Mouse (Mus musculus) CD4-positive, CD25-positive, alpha-beta regulatory T cell, adult 2 months (primary cell): Measurements from ENCODE around the gene Rnf222.
A peak's percentile ranks its signal among the peaks of the same experiment; 100 is the strongest.

Experiments
- DNase-seq: peaks from one replicate; pipeline ENCODE4 v3.0.0-alpha.2; 2012; ENCODE audit warnings: low read depth, low spot score

Rnf222 gene

GRCm38 (mm10) chr11:68888653-68889052, 300 bp downstream of the Rnf222 start:
- no peak for DNase-seq

GRCm38 (mm10) chr11:68890625-68891024, 2.3 kb downstream of the Rnf222 start:
- no peak for DNase-seq

GRCm38 (mm10) chr11:68891823-68892222, 3.5 kb downstream of the Rnf222 start:
- DNase-seq: no peak

GRCm38 (mm10) chr11:68892233-68892832, 4.0 kb downstream of the Rnf222 start:
- no peak for DNase-seq

- DNase-seq: no peak
Observed at GRCm38 (mm10) chr11:68893911-68894464, 5.6 kb downstream of the Rnf222 start.

GRCm38 (mm10) chr11:68896247-68896646, 7.9 kb downstream of the Rnf222 start:
- no peak for DNase-seq

- peak; percentile 80 for DNase-seq
Observed at GRCm38 (mm10) chr11:68897120-68897519, 8.8 kb downstream of the Rnf222 start.

- DNase-seq: no peak
Observed at GRCm38 (mm10) chr11:68897838-68898237, 9.5 kb downstream of the Rnf222 start.

- DNase-seq: no peak
Observed at GRCm38 (mm10) chr11:68898790-68899189, 10.4 kb downstream of the Rnf222 start.

GRCm38 (mm10) chr11:68899815-68900214, 11.5 kb downstream of the Rnf222 start:
- DNase-seq: no peak

- DNase-seq: no peak
Observed at GRCm38 (mm10) chr11:68900519-68901350, 12.4 kb downstream of the Rnf222 start.

- DNase-seq: peak; percentile 99
Observed at GRCm38 (mm10) chr11:68901351-68902046, 13.1 kb downstream of the Rnf222 start, which contains the start of gene Rpl26. Rpl26 (plus strand) TSS chr11:68901583.

- no peak for DNase-seq
Observed at GRCm38 (mm10) chr11:68902047-68902364, 13.7 kb downstream of the Rnf222 start.

- DNase-seq: no peak
Observed at GRCm38 (mm10) chr11:68902367-68902766, 14.0 kb downstream of the Rnf222 start.

GRCm38 (mm10) chr11:68902823-68903222, 14.5 kb downstream of the Rnf222 start:
- no peak for DNase-seq

- DNase-seq: no peak
Observed at GRCm38 (mm10) chr11:68903775-68904174, 15.4 kb downstream of the Rnf222 start.

GRCm38 (mm10) chr11:68904375-68905137, 16.2 kb downstream of the Rnf222 start:
- peak; percentile 82 for DNase-seq

GRCm38 (mm10) chr11:68905138-68905531, 16.8 kb downstream of the Rnf222 start:
- DNase-seq: no peak

- DNase-seq: no peak
Observed at GRCm38 (mm10) chr11:68905665-68906460, 17.5 kb downstream of the Rnf222 start.

- no peak for DNase-seq
Observed at GRCm38 (mm10) chr11:68906461-68906790, 18.1 kb downstream of the Rnf222 start.

GRCm38 (mm10) chr11:68907251-68907650, 18.9 kb downstream of the Rnf222 start:
- no peak for DNase-seq
